Mouse (Mus musculus) intestine, embryonic 16.5 days (tissue): ENCODE measurements around the gene Grsf1. TPM values are rescaled to one million over a fixed set of nuclear protein-coding genes. Genes with fewer than 3 reads are reported as not detected.

Source experiments
- ATAC-seq: fragments of 200-750 bp; cut with Nextera tagmentation; 2 replicates; pipeline ENCODE4 v1.8.0; 2017; ENCODE audit warnings: moderate TSS enrichment, moderate library complexity
- H3K27ac ChIP-seq: fragments of 300-500 bp; sonication (generic); 2 replicates; pipeline ENCODE4 v1.5.1; 2014; ENCODE audit warnings: mild to moderate bottlenecking, low read length
- H3K27me3 ChIP-seq: fragments of 300-500 bp; sonication (generic); replicated peaks from 2 replicates; pipeline ENCODE4 v1.6.1; 2014; ENCODE audit warnings: low read length, control low read depth, mixed read lengths; ENCODE audit not compliant: control insufficient read depth, insufficient read depth
- H3K36me3 ChIP-seq: fragments of 300-500 bp; sonication (generic); 2 replicates; pipeline ENCODE4 v1.6.1; 2014; ENCODE audit warnings: low read length, control low read depth; ENCODE audit not compliant: control insufficient read depth, insufficient read depth
- H3K4me1 ChIP-seq: fragments of 300-500 bp; sonication (generic); 2 replicates; pipeline ENCODE4 v1.6.1; 2014; ENCODE audit warnings: low read length, control low read depth, mixed read lengths; ENCODE audit not compliant: control insufficient read depth, insufficient read depth
- H3K4me2 ChIP-seq: fragments of 300-500 bp; sonication (generic); 2 replicates; pipeline ENCODE4 v1.6.1; 2014; ENCODE audit warnings: low read depth, low read length, control low read depth
- H3K4me3 ChIP-seq: fragments of 300-500 bp; sonication (generic); 2 replicates; pipeline ENCODE4 v1.5.1; 2014; ENCODE audit warnings: mild to moderate bottlenecking, low read length
- H3K9ac ChIP-seq: fragments of 300-500 bp; sonication (generic); 2 replicates; pipeline ENCODE4 v1.6.1; 2014; ENCODE audit warnings: low read depth, low read length
- H3K9me3 ChIP-seq: fragments of 300-500 bp; sonication (generic); 2 replicates; pipeline ENCODE4 v1.6.1; 2016; ENCODE audit warnings: low read length, control low read depth; ENCODE audit not compliant: control insufficient read depth
- WGBS: fragments of 180-500 bp; shearing (Covaris S2); extraction: QIAGEN DNeasy Blood & Tissue Kit; methylation state at CpG from one replicate; pipeline ENCODE4 v1.1.7; 2014; 5-methylcytosine and 5-hydroxymethylcytosine counted together
- polyA plus RNA-seq: library from polyadenylated mRNA; unstranded; fragments of >200 nt; fragmentation: Nextera tagmentation; extraction: Ambion mirVana; gene quantifications from 2 replicates; pipeline ENCODE4 v1.2.1, GENCODE M21; 2015

Grsf1 gene
- polyA plus RNA-seq, 1 experiment from 2014 or later: 11.7 TPM

DNA sequence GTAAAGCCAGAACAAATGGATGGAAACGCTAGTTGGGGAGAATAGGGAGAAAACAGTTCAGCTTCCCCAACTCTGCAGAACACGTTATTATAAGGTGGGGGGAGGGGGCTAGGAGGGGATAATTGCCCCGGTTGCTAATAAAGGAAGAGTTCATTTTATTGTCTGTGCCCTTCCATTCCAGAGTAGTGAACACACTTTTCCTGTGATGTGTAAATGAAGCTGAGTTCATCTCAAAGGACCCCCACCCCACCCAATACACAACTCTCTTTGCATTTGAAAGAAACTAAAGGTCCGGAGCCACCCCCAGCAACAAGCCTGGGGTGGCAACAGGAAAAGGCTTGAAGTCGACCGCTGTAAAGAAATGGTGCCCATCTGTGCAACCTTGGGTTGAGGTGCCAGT is 3.4 kb upstream of the Grsf1 start:
- H3K4me2 ChIP-seq: peak overlapping the region; percentile 10
- no peaks in the 10 kb centered on the region for H3K9me3 ChIP-seq
- 18% methylated on average over 6 of the region's 6 CpGs for WGBS
- H3K9ac ChIP-seq: no peak overlapping the region
- H3K27me3 ChIP-seq: no peaks in the 10 kb centered on the region
- H3K27ac ChIP-seq: no peak overlapping the region
- H3K4me3 ChIP-seq: no peak overlapping the region
- ATAC-seq: no peak
- H3K4me1 ChIP-seq: 0 out of 2 replicates have a peak, but pooled peaks cover 4% of the 10 kb centered on the region
- H3K36me3 ChIP-seq: no peaks in the 10 kb centered on the region

DNA sequence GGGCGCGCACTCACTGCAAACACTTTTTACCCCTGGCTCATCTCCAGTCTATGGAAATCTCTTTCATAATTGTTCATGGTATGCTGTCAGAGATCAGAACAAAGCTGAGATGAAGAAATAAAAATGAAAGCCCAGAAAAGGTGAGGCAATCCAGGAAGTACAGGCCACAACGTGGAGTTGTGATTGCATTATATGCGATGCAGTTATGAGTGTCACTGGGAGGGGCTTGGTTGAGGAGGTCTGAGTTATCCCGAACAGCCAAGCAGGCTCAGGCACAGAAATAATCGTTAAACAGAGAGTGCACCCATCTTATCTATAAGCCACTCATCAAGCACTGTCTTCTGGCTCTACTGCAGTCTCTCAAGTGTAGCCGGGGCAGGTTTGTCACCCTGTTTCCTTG is 3.0 kb upstream of the Grsf1 start:
- H3K36me3 ChIP-seq: no peaks in the 10 kb centered on the region
- H3K9me3 ChIP-seq: no peaks in the 10 kb centered on the region
- peaks cover 6% of the 10 kb centered on the region; the same call in 1 of the 2 replicates for H3K4me1 ChIP-seq
- WGBS: 39% methylated on average over 7 of the region's 7 CpGs
- peak overlapping the region; percentile 10 for H3K4me2 ChIP-seq
- H3K27me3 ChIP-seq: no peaks in the 10 kb centered on the region
- no peak overlapping the region for H3K4me3 ChIP-seq
- H3K9ac ChIP-seq: 0 out of 2 replicates have a peak overlapping the region, but pooled peaks have one; percentile 8
- H3K27ac ChIP-seq: no peak overlapping the region
- no peak for ATAC-seq

DNA sequence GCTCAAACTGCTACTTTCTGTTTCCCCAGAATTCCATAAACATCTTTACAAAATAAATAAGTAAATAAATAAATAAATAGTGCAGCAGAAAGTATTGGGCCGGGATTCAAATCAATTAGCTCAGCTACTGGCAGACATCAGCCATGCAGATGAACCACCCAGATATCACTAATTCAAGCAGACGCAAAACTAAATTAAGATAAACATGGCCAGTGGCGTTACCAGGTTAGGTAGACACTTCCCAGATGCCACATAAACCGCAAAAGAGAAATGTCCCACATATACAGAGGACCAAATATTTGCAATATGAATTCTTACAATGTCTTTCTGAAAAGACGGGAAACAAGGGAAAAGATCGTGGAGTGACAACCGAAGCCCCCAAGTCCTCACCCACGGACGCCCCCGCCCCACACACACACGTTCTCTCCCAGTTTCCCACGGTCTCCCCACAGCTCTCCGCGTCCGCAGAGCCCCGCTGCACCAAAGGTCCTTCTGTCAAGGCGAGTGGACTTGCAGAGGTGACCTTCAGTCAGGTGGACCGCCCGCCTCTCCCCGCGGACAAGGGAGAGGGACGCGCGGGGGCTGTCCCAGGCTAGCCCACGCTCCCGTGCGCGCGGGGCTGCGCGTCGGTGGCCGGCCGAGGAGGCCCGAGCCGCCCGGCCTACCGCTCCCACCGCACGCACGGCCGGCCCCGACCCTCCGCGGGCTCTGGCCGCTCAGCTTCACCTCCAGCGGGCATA is 1.1 kb downstream of the Grsf1 start:
- Histone ChIP-seq H3K9ac (peak overlapping the region; percentile 96), H3K4me2 (peak overlapping the region; percentile 78), H3K27ac (peak overlapping the region; percentile 97), H3K36me3 (peaks cover 9% of the 10 kb centered on the region), H3K27me3 (no peaks in the 10 kb centered on the region), H3K9me3 (no peaks in the 10 kb centered on the region), H3K4me3 (peak overlapping the region; percentile 97), H3K4me1 (peaks cover 11% of the 10 kb centered on the region; the same call in 1 of the 2 replicates)
- peak; percentile 31 for ATAC-seq
- WGBS: 1% methylated on average over 42 of the region's 47 CpGs

DNA sequence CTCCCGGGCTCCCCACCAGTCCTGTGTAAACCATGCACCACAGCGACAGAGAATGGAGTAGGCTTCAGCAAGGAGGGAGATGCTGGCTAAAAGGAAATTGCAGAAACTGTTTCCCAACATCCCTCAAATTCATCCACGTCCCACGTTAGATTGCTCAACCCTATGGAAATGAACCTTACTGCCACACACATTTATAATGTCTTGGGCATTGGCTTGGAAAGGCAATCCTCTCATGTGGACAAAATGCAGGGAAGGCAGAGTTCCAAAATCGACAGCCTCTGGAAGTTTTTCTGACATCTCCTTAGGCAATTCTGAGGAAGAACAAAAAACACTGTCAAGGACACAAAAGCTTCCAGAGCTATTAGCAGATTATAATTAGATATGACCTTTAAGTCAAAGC is 12.1 kb downstream of the Grsf1 start:
- Histone ChIP-seq H3K9me3 (no peaks in the 10 kb centered on the region), H3K9ac (no peak overlapping the region), H3K27me3 (no peaks in the 10 kb centered on the region), H3K36me3 (peaks cover 15% of the 10 kb centered on the region; the same call in 1 of the 2 replicates), H3K27ac (no peak overlapping the region), H3K4me1 (no peaks in the 10 kb centered on the region), H3K4me3 (no peak overlapping the region), H3K4me2 (no peak overlapping the region)
- ATAC-seq: no peak
- WGBS: 90% methylated on average over 5 of the region's 5 CpGs

DNA sequence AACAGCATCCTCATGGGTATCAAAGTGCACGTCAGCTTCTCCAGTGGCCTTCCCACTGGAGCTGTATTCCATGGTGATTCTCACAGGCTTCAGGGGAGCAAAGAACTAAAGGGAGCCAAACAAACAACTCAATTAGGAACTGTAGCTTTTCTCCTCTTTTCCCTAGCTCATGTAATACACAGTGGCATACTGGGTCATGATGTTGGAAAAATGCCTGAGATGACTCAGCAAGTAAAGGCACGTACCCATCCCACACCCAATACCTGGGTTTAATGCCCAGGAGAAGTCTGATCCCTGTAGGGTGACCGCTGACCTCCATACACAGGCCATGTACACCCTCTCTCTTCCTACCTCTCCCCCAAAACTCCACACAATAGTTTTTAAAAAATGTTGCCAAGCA is 12.8 kb downstream of the Grsf1 start:
- WGBS: 96% methylated on average over 3 of the region's 3 CpGs

DNA sequence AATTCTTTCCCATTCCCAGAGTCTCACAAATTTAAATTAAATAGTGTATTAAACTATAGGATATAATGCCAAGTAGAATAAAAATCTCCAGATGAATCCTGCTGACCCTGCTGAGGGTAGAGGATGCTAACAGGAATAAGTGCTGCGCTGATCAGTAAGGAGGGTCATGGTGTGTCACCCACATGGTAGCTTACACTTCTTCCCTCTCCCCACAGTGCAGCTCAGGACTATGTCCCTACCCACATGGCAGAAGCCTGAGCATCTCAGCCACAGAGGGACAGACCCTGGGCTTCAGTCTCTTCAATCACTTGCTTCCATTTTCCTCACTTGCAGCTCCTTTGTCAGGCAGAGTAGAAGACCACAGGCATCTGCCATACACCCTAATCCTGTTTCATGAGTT is 18.1 kb downstream of the Grsf1 start:
- Histone ChIP-seq H3K4me1 (no peaks in the 10 kb centered on the region), H3K27ac (no peak overlapping the region), H3K9me3 (no peaks in the 10 kb centered on the region), H3K9ac (no peak overlapping the region), H3K4me3 (no peak overlapping the region), H3K4me2 (no peak overlapping the region), H3K36me3 (peaks cover 5% of the 10 kb centered on the region; the same call in 1 of the 2 replicates), H3K27me3 (no peaks in the 10 kb centered on the region)
- 93% methylated on average over 1 of the region's 1 CpGs for WGBS
- no peak for ATAC-seq

More for the DNA sequence above, 12.8 kb downstream of the Grsf1 start:
- H3K4me3 ChIP-seq: no peak overlapping the region
- no peaks in the 10 kb centered on the region for H3K9me3 ChIP-seq
- H3K4me1 ChIP-seq: no peaks in the 10 kb centered on the region
- no peak overlapping the region for H3K9ac ChIP-seq
- peaks cover 15% of the 10 kb centered on the region; the same call in 1 of the 2 replicates for H3K36me3 ChIP-seq
- ATAC-seq: no peak
- no peak overlapping the region for H3K4me2 ChIP-seq
- no peak overlapping the region for H3K27ac ChIP-seq
- no peaks in the 10 kb centered on the region for H3K27me3 ChIP-seq

DNA sequence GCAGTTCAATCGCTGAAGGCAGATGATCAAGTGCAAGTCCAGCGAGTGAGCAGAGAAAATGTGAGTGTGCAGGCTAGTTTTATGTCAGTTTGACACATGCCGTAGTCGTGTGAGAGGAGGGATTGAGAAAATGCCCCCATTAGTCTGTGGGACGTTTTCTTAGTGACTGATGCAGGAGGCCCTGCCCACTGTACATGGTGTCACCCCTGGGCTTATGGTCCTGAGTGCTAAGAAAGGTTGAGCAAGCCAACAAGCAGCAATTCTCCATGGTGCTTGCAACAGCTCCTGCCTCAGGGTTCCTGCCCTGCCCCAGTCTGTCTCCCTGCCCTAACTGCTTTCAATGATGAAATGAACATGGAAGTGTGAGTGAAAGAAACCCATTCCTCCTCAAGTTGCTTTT is 23.4 kb downstream of the Grsf1 start:
- Histone ChIP-seq H3K9ac (no peak overlapping the region), H3K36me3 (peaks cover 11% of the 10 kb centered on the region; the same call in 1 of the 2 replicates), H3K9me3 (no peaks in the 10 kb centered on the region), H3K4me2 (no peak overlapping the region), H3K4me3 (no peak overlapping the region), H3K4me1 (no peaks in the 10 kb centered on the region), H3K27me3 (no peaks in the 10 kb centered on the region), H3K27ac (no peak overlapping the region)
- WGBS: 73% methylated on average over 5 of the region's 5 CpGs
- ATAC-seq: no peak

DNA sequence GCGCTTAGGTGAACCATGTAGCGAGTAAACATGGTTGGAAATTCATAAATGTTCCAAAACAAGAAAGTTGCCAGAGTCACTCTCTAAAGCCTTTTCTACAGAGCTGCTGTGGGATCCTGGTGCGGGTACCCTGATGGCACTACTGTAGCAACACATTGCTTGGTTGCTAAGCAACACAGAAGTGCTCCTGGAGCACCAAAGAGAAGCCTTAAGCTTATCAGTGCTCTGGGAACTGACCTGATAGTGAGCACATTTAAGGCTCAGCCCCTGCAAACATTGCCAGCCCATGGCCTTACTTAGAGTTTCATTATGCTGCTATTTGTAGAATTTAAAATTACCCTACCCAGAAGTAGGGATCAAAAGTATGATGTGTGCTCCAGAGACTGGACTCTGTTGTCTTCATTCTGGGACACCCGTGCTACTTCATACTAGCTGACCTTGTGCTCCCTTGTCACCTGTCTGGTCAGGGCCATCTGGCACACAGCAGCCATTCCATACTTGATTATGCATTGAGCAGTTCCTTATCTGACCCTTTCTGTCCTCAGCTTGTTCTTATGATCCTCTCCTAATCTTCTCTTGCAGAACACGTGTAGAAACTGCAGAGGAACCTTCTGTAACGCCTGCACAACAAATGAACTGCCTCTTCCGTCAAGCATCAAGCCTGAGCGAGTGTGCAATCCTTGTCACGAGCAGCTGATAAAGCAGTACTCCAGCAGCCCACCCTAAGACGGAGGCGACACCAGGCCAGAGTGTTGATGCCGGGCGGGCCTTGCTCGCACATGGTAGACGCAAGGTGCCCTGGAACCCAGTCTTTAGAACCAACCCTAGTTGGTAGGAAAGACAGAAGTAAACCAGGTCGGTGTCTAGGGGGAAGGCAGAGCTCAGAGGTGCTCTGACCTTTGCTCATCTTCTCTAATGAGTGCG is 26.5 kb downstream of the Grsf1 start:
- Histone ChIP-seq H3K27me3 (no peaks in the 10 kb centered on the region), H3K9me3 (no peaks in the 10 kb centered on the region), H3K9ac (no peak overlapping the region), H3K27ac (no peak overlapping the region), H3K36me3 (peaks cover 12% of the 10 kb centered on the region; the same call in 1 of the 2 replicates), H3K4me1 (no peaks in the 10 kb centered on the region), H3K4me2 (no peak overlapping the region), H3K4me3 (no peak overlapping the region)
- 69% methylated on average over 17 of the region's 17 CpGs for WGBS
- ATAC-seq: peak; percentile 37

DNA sequence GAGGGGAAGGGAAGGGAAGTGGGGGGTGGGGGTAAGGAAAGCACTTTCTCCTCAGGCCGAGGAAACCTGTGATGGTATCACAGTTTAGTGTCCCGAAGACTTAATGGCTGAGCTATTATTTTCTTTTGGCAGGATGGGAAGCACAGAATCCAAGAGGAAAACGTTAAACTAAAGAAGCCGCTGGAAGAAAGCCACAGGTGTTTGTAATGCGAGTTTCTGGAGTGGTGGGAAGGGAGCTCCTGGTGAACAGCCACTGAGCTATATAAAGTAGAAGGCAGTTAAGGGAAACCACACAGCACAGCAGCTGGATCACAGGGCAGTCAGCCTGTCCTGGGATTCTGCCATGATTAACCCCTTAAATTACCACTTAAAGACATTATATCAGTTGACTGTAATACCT is 30.6 kb downstream of the Grsf1 start:
- Histone ChIP-seq H3K9ac (no peak overlapping the region), H3K27me3 (no peaks in the 10 kb centered on the region), H3K4me1 (no peaks in the 10 kb centered on the region), H3K27ac (no peak overlapping the region), H3K9me3 (no peaks in the 10 kb centered on the region), H3K4me2 (no peak overlapping the region), H3K36me3 (peaks cover 7% of the 10 kb centered on the region; the same call in 1 of the 2 replicates), H3K4me3 (no peak overlapping the region)
- 59% methylated on average over 5 of the region's 5 CpGs for WGBS
- no peak for ATAC-seq
